Comparison of ENCODE assay signal across 8 mouse cellular contexts in the genomic region with DNA sequence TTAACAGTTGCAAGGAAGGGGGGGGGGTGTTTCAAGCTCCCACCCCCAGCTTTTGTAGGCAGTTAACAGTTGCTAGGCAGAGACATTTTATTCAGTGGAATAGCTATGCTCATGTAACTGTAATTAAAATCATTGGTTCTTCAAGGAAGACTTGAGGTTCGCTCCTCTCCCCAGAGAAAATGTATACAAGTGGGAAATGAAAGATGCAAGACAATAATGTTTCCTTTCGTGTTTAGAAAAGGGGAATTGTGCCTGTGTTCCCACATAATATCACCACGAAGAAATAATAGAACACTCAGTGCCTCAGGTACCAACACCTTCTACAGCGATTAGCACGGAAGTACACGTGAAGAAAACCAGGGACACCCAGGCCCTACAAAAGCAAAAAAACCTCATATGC. TPM values are rescaled to one million over a fixed set of nuclear protein-coding genes. Genes with fewer than 3 reads are reported as not detected.
DNase-seq lines count a peak whose midpoint lies in the region; ATAC-seq and TF ChIP-seq lines count a peak whose summit lies in the region.

A gene (plus strand): TSS at position 301 of the 400 bp plus-strand sequence.

- peak within 1 kb of the TSS; percentile 67 for H3K4me2 ChIP-seq in intestine, embryonic 16.5 days (ENCODE audit: low read depth, low read length)
- H3K4me2 ChIP-seq in midbrain, embryonic 14.5 days (ENCODE audit: low read length), result peak within 1 kb of the TSS; percentile 68

- no peaks in the 10 kb centered on the region for H3K27me3 ChIP-seq in cerebellum, adult 2 months (ENCODE audit: control insufficient read depth, insufficient read depth, low read length)
- H3K27me3 ChIP-seq in intestine, embryonic 16.5 days (replicated peaks; ENCODE audit: control insufficient read depth, insufficient read depth, low read length), result no peaks in the 10 kb centered on the region
- no peaks in the 10 kb centered on the region for H3K27me3 ChIP-seq in midbrain, embryonic 14.5 days (ENCODE audit: control insufficient read depth, insufficient read depth, low read length)

- no peak for TF ChIP-seq CTCF in cerebellum, adult 2 months (IDR thresholded peaks at IDR 0.05; ENCODE audit: borderline replicate concordance, insufficient read depth, low read depth, low read length)

- whole genome bisulfite sequencing in cerebellum, adult 2 months, result 63% methylated on average over 6 of the region's 6 CpGs
- 72% methylated on average over 6 of the region's 6 CpGs for WGBS in intestine, embryonic 16.5 days
- 70% methylated on average over 6 of the region's 6 CpGs for WGBS in midbrain, embryonic 14.5 days

- TF ChIP-seq POLR2A in cerebellum, adult 2 months (IDR thresholded peaks at IDR 0.05; ENCODE audit: borderline replicate concordance, insufficient read depth, low read length), result no peak

- peak within 1 kb of the TSS; percentile 96 for H3K4me3 ChIP-seq in cerebellum, adult 2 months (replicated peaks; ENCODE audit: insufficient read depth, low read depth, low read length)
- H3K4me3 ChIP-seq in intestine, embryonic 16.5 days (ENCODE audit: low read length), result peak within 1 kb of the TSS; percentile 85
- peak within 1 kb of the TSS; percentile 66 for H3K4me3 ChIP-seq in midbrain, embryonic 14.5 days (replicated peaks; ENCODE audit: low read depth, low read length)

- no peaks in the 10 kb centered on the region for H3K4me1 ChIP-seq in cerebellum, adult 2 months (ENCODE audit: control insufficient read depth, insufficient read depth, low read length)
- no peaks in the 10 kb centered on the region for H3K4me1 ChIP-seq in intestine, embryonic 16.5 days (ENCODE audit: control insufficient read depth, insufficient read depth, low read length)
- no peaks in the 10 kb centered on the region for H3K4me1 ChIP-seq in midbrain, embryonic 14.5 days (ENCODE audit: control insufficient read depth, insufficient read depth, low read length)

- ATAC-seq in CD4-positive, CD25-positive, alpha-beta regulatory T cell, adult 4 months, result no peak
- ATAC-seq in intestine, embryonic 16.5 days, result no peak
- ATAC-seq in midbrain, embryonic 14.5 days (ENCODE audit: low FRiP score, low TSS enrichment), result no peak

- peak within 1 kb of the TSS; percentile 89 for H3K9ac ChIP-seq in intestine, embryonic 16.5 days (ENCODE audit: low read depth, low read length)
- peak within 1 kb of the TSS; percentile 82 for H3K9ac ChIP-seq in midbrain, embryonic 14.5 days (replicated peaks; ENCODE audit: low read length)

- no peak for DNase-seq in cerebellum, adult 2 months
- DNase-seq in cerebellum, adult 9-10 months, result no peak
- no peak for DNase-seq in gastrocnemius, postnatal 10 days
- no peak for DNase-seq in midbrain, embryonic 14.5 days
- no peak for DNase-seq in cerebellum, postnatal 25 days
- no peak for DNase-seq in c-Kit-positive CD71-positive TER-119-positive erythroid progenitor cells, embryonic 14.5 days (ENCODE audit: low spot score)

- H3K9me3 ChIP-seq in intestine, embryonic 16.5 days (ENCODE audit: control insufficient read depth, low read length), result no peaks in the 10 kb centered on the region
- H3K9me3 ChIP-seq in midbrain, embryonic 14.5 days (ENCODE audit: control insufficient read depth, low read length), result no peaks in the 10 kb centered on the region

- peak within 1 kb of the TSS; percentile 65 for H3K27ac ChIP-seq in cerebellum, adult 2 months (ENCODE audit: insufficient read depth, low read length)
- H3K27ac ChIP-seq in intestine, embryonic 16.5 days (ENCODE audit: low read length), result peak within 1 kb of the TSS; percentile 68
- peak within 1 kb of the TSS; percentile 86 for H3K27ac ChIP-seq in midbrain, embryonic 14.5 days (replicated peaks; ENCODE audit: low read depth, low read length)

- H3K36me3 ChIP-seq in intestine, embryonic 16.5 days (ENCODE audit: control insufficient read depth, insufficient read depth, low read length), result no peaks in the 10 kb centered on the region
- H3K36me3 ChIP-seq in midbrain, embryonic 14.5 days (ENCODE audit: control insufficient read depth, insufficient read depth, low read length), result no peaks in the 10 kb centered on the region

RNA-seq across cellular contexts. Expression of the gene that starts here (rescaled TPM):
- polyA plus RNA-seq in cerebellum, adult 2 months (2012; rRNA removed), result 10.2 and 11.5 TPM in 2 replicates
- 10 to 100 TPM; 15.1 to 20.3 TPM for polyA plus RNA-seq in CD4-positive, CD25-positive, alpha-beta regulatory T cell, adult 4 months (2017; shearing (Covaris generic))
- 10 to 100 TPM; 10.1 to 13.5 TPM for total RNA-seq in gastrocnemius, postnatal 10 days (2021)
- 5.2 and 5.4 TPM in 2 replicates for polyA plus RNA-seq in intestine, embryonic 16.5 days (2015; fragmentation: Nextera tagmentation; extraction: Ambion mirVana)
- 17.5 and 18.5 TPM in 2 replicates for polyA plus RNA-seq in midbrain, embryonic 14.5 days (2014; fragmentation: Nextera tagmentation; extraction: Ambion mirVana)
